Mouse (Mus musculus) MEL-GATA-1-ER (cell line): ENCODE measurements around the gene BC067074.
A peak's percentile ranks its signal among the peaks of the same experiment; 100 is the strongest.

ENCODE experiments used
- DNase-seq: peaks from one replicate; pipeline ENCODE4 v3.0.0-alpha.2; 2012; ENCODE audit warnings: low read depth; ENCODE audit errors: extremely low read depth

The BC067074 gene

GRCm38 (mm10) chr13:113321972-113322371 lies 29.0 kb downstream of the BC067074 start:
- DNase-seq = peak; percentile 1

GRCm38 (mm10) chr13:113324241-113324640 lies 31.3 kb downstream of the BC067074 start:
- DNase-seq = no peak

- DNase-seq = no peak
Measured at GRCm38 (mm10) chr13:113325678-113326077, 32.7 kb downstream of the BC067074 start.

DNA sequence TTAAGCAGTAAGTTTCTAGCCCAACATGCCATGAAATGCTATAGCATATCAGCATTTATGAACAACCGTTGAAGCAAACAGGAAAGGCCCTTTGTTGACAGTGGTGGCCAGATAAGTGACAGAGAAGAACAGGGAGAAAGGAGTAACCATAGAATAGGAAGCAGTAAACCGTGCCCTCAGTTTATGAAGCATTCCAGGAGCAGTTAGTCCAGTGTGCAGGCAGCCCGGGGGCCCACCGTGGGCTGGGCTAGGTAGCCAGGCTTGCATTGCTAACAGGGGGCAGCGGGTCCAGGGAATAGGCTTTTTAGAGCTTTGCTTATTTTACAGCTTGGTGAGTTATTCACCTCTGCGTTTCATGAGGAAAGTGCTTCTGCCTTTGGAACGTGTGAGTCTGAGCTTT lies 39.3 kb downstream of the BC067074 start:
- DNase-seq = no peak

DNA sequence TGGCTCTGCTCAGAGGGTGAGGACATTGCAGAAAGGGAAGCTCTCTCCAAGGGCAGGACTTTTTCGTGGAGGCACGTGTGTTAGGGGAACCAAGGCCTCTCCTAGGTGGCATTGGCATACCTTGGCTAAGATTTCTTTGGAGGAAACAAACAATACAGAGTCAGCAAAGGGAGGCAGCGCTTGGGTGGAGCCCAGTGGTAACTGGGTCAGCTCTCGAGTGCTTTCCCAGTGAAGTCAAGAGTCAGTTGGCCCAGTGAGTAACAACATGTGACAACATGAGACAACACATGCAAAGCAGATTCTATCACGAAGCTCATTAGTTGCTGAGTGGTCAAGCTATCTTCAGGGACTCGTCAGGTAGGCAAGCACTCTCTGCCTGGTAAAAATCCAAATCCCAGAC lies 40.4 kb downstream of the BC067074 start:
- DNase-seq = no peak

DNA sequence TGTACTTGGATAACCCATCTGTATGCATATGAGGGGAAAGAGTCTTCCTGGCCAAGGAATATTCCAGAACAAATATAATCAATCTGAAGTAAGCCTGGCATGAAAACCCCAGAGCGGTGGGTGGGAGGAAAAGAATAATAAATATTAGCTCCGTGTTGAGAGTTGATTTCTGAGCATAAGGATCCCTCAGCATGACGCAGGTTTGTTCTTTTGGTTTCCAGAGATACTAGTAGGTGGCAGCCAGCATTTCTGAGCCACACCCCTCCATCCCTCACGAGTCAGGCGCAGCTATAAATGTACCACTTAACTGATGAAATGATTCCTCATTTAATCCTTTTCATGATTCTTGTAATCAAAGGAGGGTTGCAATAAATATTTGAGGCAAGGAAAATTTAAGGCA lies 41.0 kb downstream of the BC067074 start:
- DNase-seq = no peak

GRCm38 (mm10) chr13:113334773-113335172 lies 41.8 kb downstream of the BC067074 start:
- no peak for DNase-seq

- no peak for DNase-seq
Measured at GRCm38 (mm10) chr13:113337223-113337858, 44.4 kb downstream of the BC067074 start.

- DNase-seq = no peak
Measured at GRCm38 (mm10) chr13:113340644-113341043, 47.7 kb downstream of the BC067074 start.

DNA sequence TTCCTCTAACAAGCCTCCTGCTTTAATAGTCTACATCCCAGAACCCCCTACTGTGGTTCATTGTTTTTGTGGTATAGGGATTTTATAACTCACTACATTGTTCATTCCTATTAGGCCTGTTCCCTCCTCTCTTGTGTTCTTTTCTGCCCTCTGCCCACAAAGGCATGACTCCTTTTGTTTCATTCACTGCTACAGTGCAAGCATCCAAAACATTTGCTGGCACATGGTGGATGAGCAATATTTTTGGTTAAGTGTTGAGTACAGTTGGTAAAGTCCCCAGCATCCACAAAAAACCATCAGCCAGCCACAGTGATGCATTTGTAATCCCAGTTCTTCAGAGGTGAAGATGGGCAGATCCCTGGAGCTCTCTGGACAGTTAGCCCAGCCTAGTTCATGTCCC lies 48.2 kb downstream of the BC067074 start:
- no peak for DNase-seq

DNA sequence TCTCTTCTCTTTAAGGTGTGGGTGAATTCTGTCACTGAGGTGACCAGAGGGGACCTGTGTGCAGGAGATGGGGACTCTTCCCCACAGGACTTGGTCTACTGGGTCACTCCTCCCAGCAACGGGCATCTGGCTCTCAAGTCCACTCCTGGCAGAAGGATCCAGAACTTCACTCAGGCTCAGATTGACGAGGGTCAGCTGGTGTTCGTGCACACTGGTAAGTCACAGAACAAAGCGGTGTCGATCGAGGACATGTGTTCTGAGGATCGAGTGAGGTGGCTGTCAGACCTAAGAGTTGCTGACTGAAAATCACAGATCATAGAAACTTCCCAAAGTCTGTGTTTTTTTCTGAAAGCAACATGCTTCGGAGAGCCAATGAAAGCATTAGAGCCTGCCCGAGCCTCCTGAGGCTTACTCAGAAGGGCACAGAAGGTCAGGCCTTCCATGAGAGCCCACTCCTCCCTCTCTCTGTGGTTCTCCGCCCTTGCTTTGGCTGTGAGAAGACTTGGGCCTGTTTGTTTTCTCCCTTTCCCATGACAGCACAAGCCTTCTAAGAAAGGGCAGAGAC lies 49.5 kb downstream of the BC067074 start:
- no peak for DNase-seq

GRCm38 (mm10) chr13:113350743-113351430 lies 57.9 kb downstream of the BC067074 start:
- no peak for DNase-seq

DNA sequence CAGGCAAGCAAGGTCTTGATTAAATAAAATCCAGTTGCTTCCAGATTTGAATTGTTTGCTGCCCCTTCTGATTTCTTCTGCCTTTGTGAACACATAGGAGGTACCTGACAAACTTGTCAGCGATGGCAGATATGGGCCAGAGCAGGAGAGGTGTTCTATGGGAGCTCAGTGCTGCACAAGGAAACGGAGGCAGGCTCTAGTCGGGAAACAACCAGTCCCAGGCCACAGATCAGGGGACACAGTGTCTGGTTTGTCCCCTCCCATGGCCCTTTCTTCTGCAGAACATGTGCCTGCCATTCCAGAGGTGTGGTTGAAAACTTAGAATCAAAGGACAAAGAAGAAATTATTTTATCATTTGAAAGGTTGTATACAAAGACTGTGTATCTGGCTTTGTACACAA lies 60.6 kb downstream of the BC067074 start:
- DNase-seq = no peak

- DNase-seq = no peak
Measured at GRCm38 (mm10) chr13:113353955-113354354, 61.0 kb downstream of the BC067074 start.

DNA sequence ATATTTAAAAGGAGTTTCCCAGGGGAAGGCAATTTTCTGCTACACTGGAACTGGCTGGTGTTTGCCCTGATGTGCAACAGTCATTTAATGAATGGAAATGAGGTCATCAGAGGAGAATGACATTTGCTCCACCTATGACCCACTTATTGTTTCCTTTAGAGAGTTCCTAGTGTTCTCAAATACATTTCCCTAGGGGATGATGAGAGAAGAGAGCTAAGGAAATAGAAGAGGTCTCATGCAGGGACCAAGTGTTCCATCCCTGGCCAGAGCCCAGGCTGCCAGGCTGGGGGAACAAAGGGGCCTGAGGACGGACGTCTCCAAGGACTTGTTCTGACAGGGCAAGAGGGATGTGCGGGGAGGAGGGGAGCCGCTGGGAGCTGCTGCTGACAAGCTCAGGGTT lies 62.1 kb downstream of the BC067074 start:
- DNase-seq = no peak

DNA sequence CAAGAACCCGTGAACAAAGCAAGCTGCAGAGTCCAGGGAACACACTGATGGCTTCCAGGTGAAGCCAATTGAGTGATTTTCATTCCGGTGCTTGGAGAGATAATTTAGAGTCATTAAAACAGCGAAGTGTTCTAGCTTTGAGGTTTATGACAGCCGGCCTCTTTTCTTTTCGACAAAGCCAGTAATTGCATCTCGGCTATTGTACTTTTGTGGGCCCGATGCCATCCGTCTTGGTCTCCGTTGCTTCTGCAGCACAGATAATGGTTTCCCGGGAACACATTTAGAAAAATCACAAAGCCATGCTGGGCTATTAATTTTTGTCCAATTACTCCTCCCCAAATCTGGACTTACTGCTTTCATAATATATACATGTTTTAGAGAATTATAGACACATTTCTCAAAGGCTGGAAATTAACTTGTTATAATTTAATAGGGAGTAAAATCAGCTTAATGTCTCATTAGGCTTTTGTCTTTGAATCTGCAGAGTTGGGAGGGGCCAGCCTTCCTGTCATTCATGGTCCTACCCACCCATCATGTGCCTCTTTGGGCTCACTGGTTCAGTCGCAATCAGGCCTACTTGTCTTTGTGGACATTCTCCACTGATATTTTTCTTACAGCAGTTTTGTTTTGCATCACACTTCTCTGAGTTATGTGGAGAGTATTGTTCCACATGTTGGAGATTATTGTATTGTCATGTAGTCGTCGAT lies 64.6 kb downstream of the BC067074 start:
- DNase-seq = no peak

- no peak for DNase-seq
Measured at GRCm38 (mm10) chr13:113359676-113360075, 66.7 kb downstream of the BC067074 start.

GRCm38 (mm10) chr13:113365976-113366375 lies 73.0 kb downstream of the BC067074 start:
- DNase-seq = no peak

GRCm38 (mm10) chr13:113368931-113369579 lies 76.1 kb downstream of the BC067074 start:
- no peak for DNase-seq

GRCm38 (mm10) chr13:113369622-113370021 lies 76.7 kb downstream of the BC067074 start:
- DNase-seq = no peak

DNA sequence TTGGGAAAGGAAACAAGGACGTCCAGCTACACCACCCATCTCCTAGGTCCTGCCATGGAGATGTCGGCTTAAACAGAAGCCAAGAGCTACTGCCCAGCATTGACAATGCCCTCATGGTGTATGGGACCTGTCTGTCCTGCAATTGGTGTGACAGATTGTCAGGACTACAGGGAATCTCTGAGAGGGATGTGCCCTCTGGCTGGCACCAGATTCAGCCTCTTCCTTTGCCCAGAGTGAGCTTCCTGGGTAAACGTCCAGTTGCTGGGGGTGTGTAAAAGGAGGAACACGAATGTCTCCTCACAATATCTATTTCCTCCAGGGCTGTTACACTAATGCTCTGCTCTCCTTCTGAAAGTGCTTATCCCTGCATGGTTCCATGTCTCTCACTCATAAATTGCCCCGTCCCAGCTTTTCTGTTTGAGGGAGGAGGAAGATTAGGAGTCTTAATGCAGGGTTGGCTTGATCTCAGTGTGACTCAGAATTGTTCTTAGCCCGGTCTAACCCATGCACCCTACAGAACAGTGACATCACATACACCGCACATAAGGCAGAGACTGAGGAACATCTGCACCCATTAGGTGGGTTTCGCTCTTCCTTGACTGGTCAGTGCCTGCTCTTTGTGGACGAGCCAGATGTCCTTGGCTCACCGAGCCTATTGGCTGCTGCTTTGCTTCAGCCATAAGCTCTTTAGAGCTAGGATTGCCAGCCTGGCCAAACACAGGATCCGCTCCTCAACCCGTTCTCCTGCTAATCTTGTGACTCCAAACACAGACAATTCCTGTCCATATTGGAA lies 80.5 kb downstream of the BC067074 start:
- no peak for DNase-seq
